Mouse (Mus musculus) cerebellum, adult 18-20 months (tissue): ENCODE data around the gene Lrrc58.
A peak's percentile ranks its signal among the peaks of the same experiment; 100 is the strongest.

ENCODE experiments used
- DNase-seq, 2 experiments: peaks; one replicate each; pipeline ENCODE4 v3.0.0; 2021

Gene Lrrc58

GRCm38 (mm10) chr16:37869470-37870231, 1.5 kb downstream of the Lrrc58 start:
- no peak for DNase-seq

- no peak for DNase-seq
Observed at GRCm38 (mm10) chr16:37871112-37871715, 3.0 kb downstream of the Lrrc58 start.

GRCm38 (mm10) chr16:37874501-37875235, 6.5 kb downstream of the Lrrc58 start:
- DNase-seq: no peak

- no peak for DNase-seq
Observed at GRCm38 (mm10) chr16:37877406-37877805, 9.2 kb downstream of the Lrrc58 start.

GRCm38 (mm10) chr16:37878951-37879505, 10.8 kb downstream of the Lrrc58 start:
- no peak for DNase-seq

- no peak for DNase-seq
Observed at GRCm38 (mm10) chr16:37879750-37880419, 11.7 kb downstream of the Lrrc58 start.

- no peak for DNase-seq
Observed at GRCm38 (mm10) chr16:37881168-37881567, 13.0 kb downstream of the Lrrc58 start.

- DNase-seq: no peak
Observed at GRCm38 (mm10) chr16:37888986-37889385, 20.8 kb downstream of the Lrrc58 start.

- no peak for DNase-seq
Observed at GRCm38 (mm10) chr16:37892667-37893066, 24.5 kb downstream of the Lrrc58 start.

GRCm38 (mm10) chr16:37893381-37893780, 25.2 kb downstream of the Lrrc58 start:
- no peak for DNase-seq

GRCm38 (mm10) chr16:37893942-37894341, 25.8 kb downstream of the Lrrc58 start:
- no peak for DNase-seq

- DNase-seq: no peak
Observed at GRCm38 (mm10) chr16:37898790-37899189, 30.6 kb downstream of the Lrrc58 start.

GRCm38 (mm10) chr16:37899357-37899756, 31.2 kb downstream of the Lrrc58 start:
- DNase-seq: no peak

GRCm38 (mm10) chr16:37901318-37901717, 33.1 kb downstream of the Lrrc58 start:
- DNase-seq: no peak

GRCm38 (mm10) chr16:37906456-37906855, 38.3 kb downstream of the Lrrc58 start:
- no peak for DNase-seq

- DNase-seq: no peak
Observed at GRCm38 (mm10) chr16:37911086-37911485, 42.9 kb downstream of the Lrrc58 start.

GRCm38 (mm10) chr16:37916138-37916817, 48.1 kb downstream of the Lrrc58 start, which contains the start of gene Gpr156:
Gene Gpr156, plus strand, starts transcription at chr16:37916496.
- DNase-seq: peak; percentile 31 to 39

- no peak for DNase-seq
Observed at GRCm38 (mm10) chr16:37916818-37917201, 48.6 kb downstream of the Lrrc58 start.

GRCm38 (mm10) chr16:37919000-37919399, 50.8 kb downstream of the Lrrc58 start:
- DNase-seq: no peak

- DNase-seq: no peak
Observed at GRCm38 (mm10) chr16:37920842-37921409, 52.7 kb downstream of the Lrrc58 start.

GRCm38 (mm10) chr16:37926087-37926486, 57.9 kb downstream of the Lrrc58 start:
- no peak for DNase-seq

- DNase-seq: no peak
Observed at GRCm38 (mm10) chr16:37927117-37927516, 58.9 kb downstream of the Lrrc58 start.
